Mouse (Mus musculus): ENCODE data around the gene Olfr330.
"Not testable (repeated sequence)": the region's sequence is repeated elsewhere in the genome, so short reads cannot be mapped to it uniquely, and the experiment has no call there.

Olfr330 gene

DNA sequence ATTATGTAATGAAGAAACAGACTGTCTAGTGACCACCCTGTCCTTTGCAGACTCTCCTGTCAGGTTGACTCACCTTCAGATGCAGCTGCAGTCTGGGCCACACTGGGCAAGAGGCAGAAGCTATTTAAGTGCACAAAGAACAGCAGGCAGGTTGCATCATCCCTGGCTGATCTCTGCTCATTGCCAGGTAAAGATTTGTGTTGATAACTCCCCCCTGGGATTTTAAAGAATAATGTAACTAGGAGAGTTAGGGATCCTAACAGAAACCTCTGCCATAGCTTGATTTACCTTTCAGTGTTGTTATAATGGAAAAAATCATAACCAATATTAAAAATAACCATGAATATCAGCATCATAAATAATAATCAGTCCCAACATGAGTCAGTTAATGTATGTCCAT lies at the start of gene Olfr330:
Gene Olfr330, minus strand, starts transcription at position 101 of the 400 bp plus-strand sequence.
- not testable (repeated sequence) for DNase-seq

GRCm38 (mm10) chr11:58578636-58579035 lies 44.0 kb upstream of the Olfr330 start:
- DNase-seq, result no peak

GRCm38 (mm10) chr11:58577430-58577829 lies 42.8 kb upstream of the Olfr330 start, which contains the start of gene Olfr325:
Olfr325 (plus strand) TSS chr11:58577730.
- DNase-seq, result no peak

- DNase-seq, result no peak
These were observed 35.8 kb upstream of the Olfr330 start, which contains the start of gene Olfr224 for GRCm38 (mm10) chr11:58570405-58570804. Olfr224 (minus strand) TSS chr11:58570553.

DNA sequence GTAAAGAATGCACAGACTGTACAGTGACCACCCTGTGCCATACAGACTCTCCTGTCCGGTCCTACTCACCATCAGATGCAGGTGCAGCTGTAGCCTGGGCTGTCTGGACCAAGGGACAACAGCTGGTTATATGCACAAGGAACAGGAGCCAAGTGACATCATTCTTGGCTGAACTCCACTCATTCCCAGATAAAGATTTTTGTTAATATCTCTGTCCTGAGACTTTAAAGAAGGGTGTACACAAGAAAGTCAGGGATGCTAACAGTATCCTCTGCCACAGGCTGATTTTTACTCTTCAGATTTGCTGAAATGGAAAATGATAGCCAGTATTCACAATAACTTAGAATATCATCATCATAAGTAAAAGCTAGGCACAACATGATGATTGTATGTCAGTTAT lies 20.9 kb upstream of the Olfr330 start, which contains the start of gene Olfr328:
Gene Olfr328, minus strand, starts transcription at position 101 of the 400 bp plus-strand sequence.
- DNase-seq, result no peak

DNA sequence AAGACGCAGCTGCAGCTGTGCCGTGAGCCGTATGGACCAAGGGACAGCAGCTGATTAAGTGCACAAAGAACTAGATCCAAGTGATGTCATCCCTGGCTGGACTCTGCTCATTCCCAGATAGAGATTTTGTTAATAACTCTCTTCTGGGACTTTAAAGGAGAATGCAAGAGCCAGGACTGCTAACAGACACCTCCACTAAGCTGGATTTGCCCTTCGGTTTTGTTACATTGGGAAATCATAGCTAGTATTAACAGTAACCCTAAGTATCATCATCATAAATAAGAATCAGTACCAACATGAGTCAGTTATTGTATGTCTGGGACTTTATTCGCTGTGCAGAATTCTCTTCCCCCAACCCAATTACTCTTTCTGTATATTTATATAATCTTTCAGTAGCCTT lies 11.7 kb upstream of the Olfr330 start, which contains the start of gene Olfr329-ps:
Gene Olfr329-ps, minus strand, starts transcription at position 101 of the 400 bp plus-strand sequence.
- no peak for DNase-seq

- peak; percentile 4 for DNase-seq
These were observed 14.9 kb downstream of the Olfr330 start for GRCm38 (mm10) chr11:58519756-58520155.

DNA sequence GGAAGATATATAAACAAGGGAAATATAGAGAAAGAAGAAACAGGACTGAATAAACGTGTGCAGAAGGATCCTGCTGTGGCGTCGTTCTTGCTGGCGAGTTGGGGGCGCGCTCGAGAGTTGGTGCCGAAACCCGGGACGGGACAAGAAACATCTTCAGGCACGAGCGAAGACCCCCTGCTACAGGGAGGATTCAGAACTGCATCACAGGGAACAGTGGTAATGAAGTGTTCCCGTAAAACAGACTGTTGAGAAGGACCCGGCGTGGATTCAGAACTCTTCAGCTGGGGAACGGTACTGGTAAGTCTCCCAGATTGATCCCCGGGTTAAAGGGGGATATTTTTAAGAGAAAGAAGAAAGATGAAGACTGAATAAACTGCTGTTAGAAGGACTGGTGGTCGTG lies 15.7 kb downstream of the Olfr330 start:
- DNase-seq, result peak; percentile 53

GRCm38 (mm10) chr11:58509058-58509457 lies 25.6 kb downstream of the Olfr330 start:
- DNase-seq, result not testable (repeated sequence)

- DNase-seq, result not testable (repeated sequence)
These were observed 32.2 kb downstream of the Olfr330 start, which contains the start of gene Olfr331 for GRCm38 (mm10) chr11:58502472-58502871. Olfr331 (minus strand) TSS chr11:58502572.

- DNase-seq, result no peak
These were observed 35.3 kb downstream of the Olfr330 start for GRCm38 (mm10) chr11:58499290-58499689.

- DNase-seq, result no peak
These were observed 35.9 kb downstream of the Olfr330 start for GRCm38 (mm10) chr11:58498761-58499160.

DNA sequence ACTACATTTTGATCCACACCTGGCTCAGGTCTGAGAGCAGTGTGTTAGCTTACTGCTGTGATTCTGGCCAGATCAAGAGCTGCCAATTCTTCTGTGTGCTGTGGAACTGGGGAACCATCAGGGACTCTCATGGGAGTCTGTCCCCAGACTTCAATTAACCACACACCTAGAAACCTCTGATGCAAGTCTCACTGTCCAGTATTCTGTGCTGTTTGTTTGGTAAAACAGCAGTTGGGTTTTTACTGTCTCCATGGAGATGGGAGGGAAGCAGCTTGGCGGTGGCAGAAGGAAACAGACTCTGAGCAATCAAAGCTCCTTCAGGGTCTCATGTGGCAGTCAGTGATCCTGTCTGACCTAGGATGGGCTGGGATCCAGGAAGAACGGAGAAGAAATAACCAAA lies 42.2 kb downstream of the Olfr330 start, which contains the start of gene Olfr332:
Gene Olfr332, minus strand, starts transcription at position 101 of the 400 bp plus-strand sequence.
- DNase-seq, result no peak
